Mouse (Mus musculus) layer of hippocampus, postnatal 25 days (tissue): ENCODE results near the gene Gpsm2. TPM values are rescaled to one million over a fixed set of nuclear protein-coding genes. Genes with fewer than 3 reads are reported as not detected.

Experiments
- DNase-seq, 2 experiments: peaks; one replicate each; pipeline ENCODE4 v3.0.0; 2022; ENCODE audit warnings: mixed read lengths in 2 of 2, low spot score in 1 of 2; ENCODE audit errors: extremely low spot score in 1 of 2
- total RNA-seq, 2 experiments: library from RNA; stranded (reverse); gene quantifications; 2 replicates each; pipeline ENCODE4 v1.2.3; 2021

The Gpsm2 gene
- total RNA-seq: 10 to 100 TPM; 17.8 to 17.9 TPM

- peak; percentile 88 for DNase-seq
Observed at GRCm38 (mm10) chr3:108722036-108722872, at the start of gene Gpsm2. Gene Gpsm2 (minus strand): TSS chr3:108722309.

- DNase-seq: peak in 1 of 2 experiments; percentile 49
Observed at GRCm38 (mm10) chr3:108770725-108771368, 48.7 kb upstream of the Gpsm2 start.

GRCm38 (mm10) chr3:108769547-108769946 lies 47.4 kb upstream of the Gpsm2 start:
- no peak for DNase-seq

- DNase-seq: no peak
Observed at GRCm38 (mm10) chr3:108767416-108767815, 45.3 kb upstream of the Gpsm2 start.

- DNase-seq: no peak
Observed at GRCm38 (mm10) chr3:108766943-108767342, 44.8 kb upstream of the Gpsm2 start.

GRCm38 (mm10) chr3:108765476-108765875 lies 43.4 kb upstream of the Gpsm2 start:
- DNase-seq: no peak

GRCm38 (mm10) chr3:108764976-108765375 lies 42.9 kb upstream of the Gpsm2 start:
- DNase-seq: no peak

GRCm38 (mm10) chr3:108763691-108764090 lies 41.6 kb upstream of the Gpsm2 start:
- no peak for DNase-seq

- peak in 1 of 2 experiments; percentile 15 for DNase-seq
Observed at GRCm38 (mm10) chr3:108762597-108763111, 40.5 kb upstream of the Gpsm2 start.

GRCm38 (mm10) chr3:108759566-108760420 lies 37.7 kb upstream of the Gpsm2 start:
- no peak for DNase-seq

GRCm38 (mm10) chr3:108757570-108757969 lies 35.5 kb upstream of the Gpsm2 start:
- no peak for DNase-seq

- DNase-seq: no peak
Observed at GRCm38 (mm10) chr3:108756131-108756530, 34.0 kb upstream of the Gpsm2 start.

GRCm38 (mm10) chr3:108755542-108755941 lies 33.4 kb upstream of the Gpsm2 start:
- DNase-seq: no peak

- no peak for DNase-seq
Observed at GRCm38 (mm10) chr3:108754541-108754940, 32.4 kb upstream of the Gpsm2 start.

GRCm38 (mm10) chr3:108751691-108752090 lies 29.6 kb upstream of the Gpsm2 start:
- no peak for DNase-seq

- no peak for DNase-seq
Observed at GRCm38 (mm10) chr3:108751061-108751460, 29.0 kb upstream of the Gpsm2 start.

GRCm38 (mm10) chr3:108744060-108744459 lies 22.0 kb upstream of the Gpsm2 start:
- DNase-seq: no peak

- no peak for DNase-seq
Observed at GRCm38 (mm10) chr3:108739045-108739708, 17.1 kb upstream of the Gpsm2 start, which contains the start of gene Aknad1. Gene Aknad1 (plus strand): TSS chr3:108739658.

GRCm38 (mm10) chr3:108737761-108738160 lies 15.7 kb upstream of the Gpsm2 start:
- DNase-seq: no peak

GRCm38 (mm10) chr3:108730316-108730715 lies 8.2 kb upstream of the Gpsm2 start:
- no peak for DNase-seq
